Mouse (Mus musculus) frontal cortex, postnatal 14 days (tissue): ENCODE results near the gene Foxred2.
A peak's percentile ranks its signal among the peaks of the same experiment; 100 is the strongest.

ENCODE experiments used
- DNase-seq, 2 experiments: peaks; one replicate each; pipeline ENCODE4 v3.0.0; 2022; ENCODE audit warnings: low spot score in 2 of 2

Gene Foxred2

DNA sequence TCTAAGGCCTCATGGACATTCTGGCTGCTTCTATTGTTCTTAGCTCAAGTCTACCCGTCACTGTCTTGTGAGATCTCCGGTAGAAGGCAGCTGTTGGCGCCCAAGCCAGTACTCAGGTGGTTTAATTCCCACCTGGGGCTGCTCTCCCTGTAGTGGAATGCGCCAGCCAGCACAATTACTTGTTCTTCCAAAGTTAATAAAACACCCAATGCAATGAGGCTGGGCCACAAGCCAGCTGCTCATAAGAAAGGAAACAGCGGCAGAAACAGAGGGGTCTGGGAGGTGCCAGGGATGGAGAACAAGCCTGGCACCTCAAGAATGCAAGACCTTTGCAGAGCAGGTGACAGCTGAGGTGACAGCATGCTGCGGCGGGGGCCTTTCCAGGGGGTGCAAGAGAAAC, 7.5 kb downstream of the Foxred2 start:
- DNase-seq: no peak

DNA sequence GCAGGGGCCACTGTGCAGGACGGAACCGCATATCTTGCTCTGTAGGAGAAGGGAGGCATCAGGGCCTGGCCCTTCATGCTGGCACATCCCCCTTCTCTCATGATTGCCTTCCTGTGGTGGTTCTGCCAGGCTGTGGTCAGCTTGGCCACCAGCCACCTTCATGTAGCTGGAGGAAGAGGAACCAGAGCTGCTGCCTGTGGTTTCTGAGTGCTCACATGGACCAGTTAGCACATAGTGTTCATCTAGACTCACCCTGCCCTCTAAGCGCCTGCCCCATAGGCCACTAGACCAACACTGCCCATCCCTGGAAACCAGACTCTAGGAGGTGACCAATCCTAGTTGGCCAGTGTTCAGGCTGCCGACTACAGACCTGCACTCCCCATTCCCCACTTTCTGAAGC, 10.8 kb downstream of the Foxred2 start:
- no peak for DNase-seq

DNA sequence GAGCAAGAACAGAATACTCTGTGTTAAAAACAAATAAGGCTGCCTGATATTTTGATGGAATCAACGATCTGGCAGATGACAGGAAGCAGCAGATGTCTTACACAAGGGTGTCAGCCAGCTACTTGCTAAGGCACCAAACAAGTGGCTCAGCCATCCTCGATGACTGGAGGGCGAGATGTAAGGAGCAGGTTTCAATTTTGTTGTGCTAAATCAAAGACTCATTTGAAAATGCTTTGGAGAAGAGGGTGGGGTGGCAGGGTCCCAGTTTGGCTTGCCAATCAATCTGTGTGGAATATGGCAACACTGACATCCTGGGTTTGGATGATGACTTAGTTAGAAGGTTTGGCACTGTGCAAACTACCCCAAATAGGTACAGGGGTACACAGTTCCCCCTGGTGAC, 15.0 kb downstream of the Foxred2 start:
- no peak for DNase-seq

DNA sequence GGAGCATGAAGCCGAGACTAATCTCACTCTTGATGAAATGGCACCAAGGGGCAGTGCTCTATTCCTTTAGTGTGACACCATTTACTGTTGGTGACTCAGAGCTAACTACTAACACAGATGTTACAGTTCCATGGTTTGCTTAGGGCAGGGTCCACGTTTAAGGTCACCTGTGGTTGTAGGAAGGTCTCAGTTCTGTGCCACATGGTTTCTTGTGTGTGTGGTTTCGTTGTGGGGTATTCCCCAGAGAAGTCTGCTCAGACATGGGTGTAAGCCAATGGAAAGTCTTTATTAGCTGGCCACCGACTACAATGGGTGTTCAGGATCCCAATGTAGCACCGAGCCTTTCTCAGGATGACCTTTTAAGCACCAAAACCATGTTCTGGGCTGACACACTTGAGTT, 18.0 kb downstream of the Foxred2 start:
- no peak for DNase-seq

DNA sequence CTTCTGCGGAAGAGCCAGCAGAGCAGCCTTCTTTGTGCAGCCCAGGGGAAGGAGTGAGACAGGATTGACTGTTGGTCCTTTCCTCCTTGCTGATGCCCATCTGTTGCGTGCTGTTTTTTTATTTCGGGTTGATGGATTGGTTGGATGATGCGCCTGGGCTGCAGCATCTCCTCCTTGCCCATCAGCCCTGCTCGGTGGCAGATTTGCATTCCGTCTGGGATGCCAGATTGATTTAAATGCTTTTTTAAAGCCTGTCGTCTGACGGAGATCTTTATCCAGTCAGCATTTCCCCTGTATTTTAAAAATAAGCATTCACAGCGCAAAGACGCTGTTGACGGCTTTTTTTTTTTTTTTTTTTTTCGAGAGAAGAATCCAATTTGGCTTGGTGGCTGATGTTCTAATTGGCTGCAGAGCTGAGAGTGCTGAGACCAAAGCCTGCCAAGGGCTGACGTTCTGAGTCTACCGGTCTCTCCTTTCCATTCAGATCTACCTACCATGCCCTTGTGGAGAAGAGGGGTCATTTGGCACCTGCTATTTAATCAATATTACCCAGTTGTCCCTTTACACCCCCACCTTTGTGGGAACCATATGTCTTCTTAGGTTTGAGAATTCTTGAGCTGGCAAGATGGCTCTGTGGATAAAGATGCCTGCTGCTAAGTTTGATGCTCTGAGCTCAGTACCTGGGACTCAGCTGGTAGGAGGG, 20.7 kb downstream of the Foxred2 start:
- peak; percentile 42 to 43 for DNase-seq

DNA sequence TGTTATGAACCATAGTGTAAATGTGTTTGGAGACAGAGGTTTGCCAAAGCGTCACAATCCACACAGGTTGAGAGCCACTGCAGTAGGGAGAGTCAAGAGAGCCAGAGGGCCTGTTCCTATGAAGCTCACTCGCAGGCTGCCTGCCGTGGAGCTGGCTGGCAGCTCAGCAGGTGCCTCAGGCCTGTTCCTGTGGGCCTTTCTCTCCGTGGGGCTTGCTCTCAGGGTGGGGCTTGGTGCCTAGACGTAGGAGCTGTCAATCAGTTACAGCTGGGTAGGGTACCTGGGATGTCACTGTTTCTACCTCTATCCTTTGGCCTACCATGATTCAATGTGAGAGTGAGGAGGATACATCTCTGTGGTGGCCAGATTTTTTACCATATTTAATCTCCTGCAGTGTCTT, 21.6 kb downstream of the Foxred2 start:
- DNase-seq: no peak

DNA sequence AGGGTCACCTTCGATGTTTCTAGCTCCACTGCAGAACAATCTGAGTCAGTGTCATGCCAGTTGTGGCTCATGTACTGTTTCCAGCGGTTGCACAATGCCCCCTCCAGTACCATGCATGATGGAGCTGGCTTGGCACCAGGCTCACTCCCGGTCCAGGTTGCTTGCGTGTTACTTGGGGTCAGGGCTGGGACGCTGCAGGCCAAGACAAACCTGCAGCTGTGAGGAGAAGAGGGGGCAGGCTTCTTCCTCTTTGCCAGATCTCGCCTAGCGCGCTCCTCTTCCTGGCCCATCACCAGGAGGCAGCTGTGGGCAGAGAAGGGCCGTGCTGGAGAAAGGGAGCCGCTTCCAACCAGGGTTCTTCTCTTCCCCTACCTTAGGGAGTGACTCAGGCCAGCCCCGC, 22.2 kb downstream of the Foxred2 start:
- no peak for DNase-seq

DNA sequence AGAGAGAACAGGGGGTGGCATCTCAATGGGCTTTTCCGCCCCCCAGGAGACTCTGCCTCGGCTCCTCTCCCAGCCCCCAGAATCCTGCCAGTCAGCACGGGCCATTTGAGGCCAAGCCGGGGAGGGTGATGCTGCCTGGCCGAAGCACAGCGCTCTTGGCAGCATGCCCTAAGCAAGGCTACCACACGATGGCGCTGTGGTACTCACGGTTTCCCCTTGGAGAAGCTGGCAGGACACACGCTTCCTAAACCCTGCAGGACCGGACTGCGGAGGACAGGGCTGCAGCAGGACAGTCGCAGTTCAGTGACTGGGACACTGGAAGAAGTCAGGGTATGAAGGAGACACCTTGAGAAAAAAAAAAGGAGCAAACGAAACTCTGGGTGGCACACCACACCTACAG, 22.8 kb downstream of the Foxred2 start:
- peak; percentile 95 to 99 for DNase-seq

DNA sequence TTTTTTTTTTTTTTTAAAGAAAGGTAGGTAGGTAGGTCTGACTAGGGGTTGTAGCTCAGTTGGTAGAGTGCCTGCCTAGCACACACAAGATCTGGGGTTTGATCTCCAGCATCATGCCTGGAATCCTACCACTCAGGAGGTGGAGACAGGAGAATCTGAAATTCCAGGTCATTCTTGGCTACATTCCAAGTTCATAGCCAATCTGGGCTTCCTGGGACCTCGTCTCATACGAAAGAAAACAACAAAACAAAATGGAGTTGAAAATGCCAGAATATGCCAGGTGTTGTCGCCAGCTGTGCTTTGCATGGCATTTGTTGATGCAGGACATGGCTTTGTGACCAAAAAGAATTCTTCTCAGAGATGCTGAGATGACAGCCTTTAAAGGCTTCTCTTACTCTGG, 23.3 kb downstream of the Foxred2 start:
- no peak for DNase-seq

DNA sequence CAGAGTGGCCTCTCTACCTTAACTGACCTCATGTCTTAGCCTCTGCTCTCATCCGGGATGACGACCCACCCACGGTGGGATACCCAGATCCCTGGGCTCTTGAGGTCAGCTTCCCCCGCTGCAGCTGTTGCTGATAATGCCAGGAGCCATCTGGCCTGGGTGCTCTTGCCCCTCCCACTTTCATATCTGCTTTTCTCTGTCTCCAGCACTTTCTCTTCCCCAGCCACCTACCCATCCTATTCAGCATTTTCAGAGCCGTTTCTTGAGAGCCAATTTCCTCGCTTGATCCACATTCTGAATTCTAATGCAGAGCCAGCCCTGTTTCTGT, 24.9 kb downstream of the Foxred2 start:
- no peak for DNase-seq

DNA sequence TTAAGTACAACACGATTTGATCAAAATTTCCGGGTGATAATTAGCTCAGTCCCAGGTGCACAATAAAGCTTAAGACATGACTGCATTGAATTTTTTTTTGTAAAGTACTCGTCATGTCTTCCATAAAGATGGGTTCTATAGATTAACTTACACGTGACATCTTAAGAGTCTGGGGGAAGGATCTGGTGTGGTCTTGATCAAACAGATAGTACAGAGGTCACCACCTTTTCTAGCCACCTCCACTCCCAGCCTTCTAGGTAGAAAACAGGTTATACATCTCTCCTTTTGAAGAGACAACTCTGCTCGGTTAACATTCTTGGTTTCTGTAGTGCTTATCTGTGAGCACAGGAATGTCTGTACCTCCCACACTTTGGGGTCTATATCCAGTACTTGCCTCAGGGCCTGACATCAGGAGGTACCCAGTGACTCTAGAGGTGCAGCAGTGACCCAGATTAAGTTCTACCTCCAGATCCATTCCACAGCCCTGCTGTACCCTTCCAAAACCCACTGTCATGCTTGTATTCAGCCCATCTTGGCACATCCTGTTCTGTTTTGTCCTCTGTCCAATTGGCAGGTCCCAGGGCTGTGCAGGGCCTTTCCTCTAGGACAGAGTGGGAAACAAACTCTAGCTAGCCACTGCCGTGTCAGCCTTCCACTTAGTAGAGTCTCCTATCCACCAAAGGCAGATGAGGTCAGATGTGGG, 25.4 kb downstream of the Foxred2 start:
- no peak for DNase-seq

DNA sequence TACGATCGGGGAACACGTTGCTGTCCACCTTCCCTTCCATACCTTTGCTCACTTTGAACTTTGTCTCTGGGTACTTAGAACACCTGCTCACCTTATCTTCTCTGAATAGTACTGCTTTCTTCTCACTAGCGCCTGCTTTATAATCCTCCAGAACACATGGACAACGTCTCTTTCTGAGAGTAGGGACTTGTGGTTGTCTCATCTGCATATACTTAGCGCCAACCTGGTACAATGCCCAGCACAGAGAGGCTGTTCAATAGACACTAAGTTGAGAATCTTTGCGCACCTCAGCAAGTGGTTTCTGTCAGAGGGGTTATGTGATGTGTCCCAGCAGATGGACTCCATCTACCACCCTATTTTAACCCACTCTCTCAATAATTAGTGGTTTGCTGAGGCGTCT, 26.7 kb downstream of the Foxred2 start:
- no peak for DNase-seq

DNA sequence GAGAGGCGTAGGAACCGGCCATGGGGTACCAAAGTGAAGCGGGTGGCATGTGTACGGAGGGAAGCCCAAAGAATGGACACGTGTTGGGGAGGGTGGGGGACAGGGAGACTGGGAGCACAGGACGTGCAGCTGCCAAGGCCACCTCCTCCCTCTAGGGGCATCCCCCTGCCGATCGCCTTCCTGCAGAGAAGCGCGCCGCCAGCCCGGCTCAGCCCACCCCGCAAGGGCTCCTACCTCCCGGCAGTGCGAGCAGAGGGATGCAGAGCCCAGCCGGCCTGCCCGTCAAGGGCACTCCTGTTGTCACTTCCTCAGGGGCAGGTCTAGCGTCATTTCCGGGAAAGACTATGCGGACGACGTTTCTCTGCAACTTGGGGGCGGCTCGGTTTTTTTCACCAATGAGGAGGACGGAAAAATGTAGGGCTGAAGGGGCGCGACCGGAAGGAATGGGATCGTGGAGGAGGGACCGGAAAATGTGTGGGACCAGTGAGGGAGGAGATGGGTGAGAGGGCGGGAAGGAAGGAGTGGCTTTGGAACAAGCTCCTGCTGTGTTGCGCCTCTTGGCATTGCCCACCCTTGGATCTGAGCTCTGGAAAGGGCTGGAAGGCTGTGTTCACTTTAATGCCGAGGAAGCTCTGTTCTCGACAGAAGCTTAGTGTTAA, 27.7 kb downstream of the Foxred2 start, which contains the start of gene Txn2:
Gene Txn2, minus strand, starts transcription at position 334 of the 659 bp plus-strand sequence.
- DNase-seq: peak; percentile 95 to 98

DNA sequence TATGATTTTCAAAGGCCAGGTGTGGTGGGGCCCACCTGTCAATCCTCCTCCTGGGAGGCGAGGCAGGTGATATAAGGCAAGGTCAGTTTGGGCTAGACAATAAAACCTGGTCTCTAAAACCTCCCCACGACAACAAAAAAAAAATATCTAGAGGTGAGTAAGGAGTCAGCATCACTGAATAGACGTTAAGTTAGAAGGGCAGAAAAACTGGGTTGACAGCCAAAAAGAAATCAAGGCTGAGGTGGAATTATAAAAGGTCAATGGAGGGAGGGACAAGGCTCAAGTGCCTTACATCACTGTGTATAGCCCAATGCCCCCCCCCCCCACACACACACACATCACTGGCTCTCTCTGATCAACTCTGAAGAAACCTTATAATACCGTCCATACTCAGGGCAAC, 28.4 kb downstream of the Foxred2 start:
- no peak for DNase-seq

DNA sequence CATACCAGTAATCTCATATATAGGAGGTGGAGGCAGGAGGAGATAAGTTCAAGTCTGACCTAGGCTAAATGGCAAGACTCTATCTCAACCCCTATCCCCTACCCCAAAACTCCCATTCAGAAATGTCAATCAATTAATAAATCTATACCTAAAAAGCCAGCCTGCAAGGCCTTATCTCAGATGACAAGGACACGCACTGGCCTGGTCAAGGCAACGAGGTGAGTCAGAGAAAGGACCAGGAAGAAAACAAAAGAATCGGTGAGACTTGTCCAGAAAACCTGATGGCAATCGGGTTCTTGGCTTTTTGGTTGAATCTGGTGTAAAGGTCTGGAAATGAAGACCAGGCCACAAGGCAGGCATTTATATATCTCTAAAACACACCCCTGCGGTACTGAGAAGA, 29.6 kb downstream of the Foxred2 start:
- no peak for DNase-seq

DNA sequence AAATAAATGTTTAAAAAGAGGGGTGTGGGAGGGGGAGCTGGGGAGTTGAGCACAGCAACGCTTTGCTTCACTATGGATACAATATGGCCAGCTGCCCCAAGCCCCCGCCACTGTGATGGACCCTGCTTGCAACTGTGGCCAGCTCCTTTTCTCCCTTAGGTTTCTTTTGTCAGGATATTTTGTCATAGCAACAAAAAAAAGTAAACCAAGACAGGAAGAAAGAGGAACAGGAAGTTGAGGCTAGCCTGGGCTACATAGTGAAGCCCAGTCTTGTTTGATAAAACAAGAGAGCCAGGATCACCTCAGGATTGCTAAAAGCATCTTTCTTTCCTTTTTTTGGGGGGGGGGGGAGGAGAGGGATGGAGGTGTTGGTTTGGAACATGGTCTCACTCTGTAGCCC, 31.3 kb downstream of the Foxred2 start:
- no peak for DNase-seq

DNA sequence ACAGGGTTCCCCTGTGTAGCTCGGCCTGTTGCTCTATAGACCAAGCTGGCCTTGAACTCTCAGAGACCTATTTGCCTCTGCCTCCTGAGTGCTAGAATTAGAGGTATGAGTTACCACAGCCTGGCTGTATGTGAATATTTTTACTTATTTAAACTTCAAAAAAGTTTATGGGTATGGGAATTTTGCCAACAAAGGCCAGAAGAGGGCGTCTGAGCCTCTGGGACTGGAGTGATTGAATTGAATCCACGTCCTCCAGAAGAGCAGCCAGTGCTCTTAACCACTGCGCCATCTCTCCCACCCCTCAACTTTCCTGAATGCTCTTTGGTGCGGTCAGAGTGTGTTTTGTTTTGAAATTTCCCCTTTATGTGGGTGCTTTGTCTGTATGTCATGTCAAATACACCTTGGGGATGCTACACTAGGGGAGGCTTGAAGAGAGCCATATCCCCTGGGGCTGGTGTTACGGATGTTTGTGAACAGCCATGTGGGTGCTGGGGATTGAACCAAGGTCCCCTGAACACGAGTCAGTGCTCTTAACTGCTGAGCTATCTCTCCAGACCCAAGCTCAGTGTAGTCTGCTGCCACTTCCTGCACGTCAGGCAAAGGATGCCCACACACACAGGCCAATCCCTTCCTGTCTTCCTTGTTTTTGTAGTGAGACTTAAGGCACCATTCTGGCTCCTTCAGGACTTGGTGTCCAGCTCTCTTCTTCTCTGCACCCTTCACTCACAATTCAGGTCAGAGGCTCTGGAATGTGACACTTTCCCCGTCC, 33.1 kb downstream of the Foxred2 start:
- DNase-seq: no peak

DNA sequence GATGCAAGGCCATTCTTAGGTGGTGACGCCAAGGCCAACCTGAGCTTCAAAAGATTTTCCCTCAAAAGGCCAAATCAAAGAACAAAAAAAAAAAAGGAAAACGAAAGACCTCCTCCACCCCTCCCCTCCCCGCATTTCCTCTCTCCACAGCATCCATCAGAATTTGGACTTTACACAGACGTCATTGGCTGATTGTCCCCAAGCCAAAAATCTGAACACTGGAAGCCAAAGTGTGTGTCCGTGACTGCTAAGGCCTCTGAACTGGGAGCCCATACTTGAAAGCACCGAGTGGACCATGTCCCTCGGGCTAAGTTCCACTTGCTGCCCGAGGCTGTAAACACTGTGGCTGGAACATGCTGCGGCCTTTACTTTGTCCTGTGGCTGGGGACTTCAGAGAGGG, 33.8 kb downstream of the Foxred2 start:
- no peak for DNase-seq

DNA sequence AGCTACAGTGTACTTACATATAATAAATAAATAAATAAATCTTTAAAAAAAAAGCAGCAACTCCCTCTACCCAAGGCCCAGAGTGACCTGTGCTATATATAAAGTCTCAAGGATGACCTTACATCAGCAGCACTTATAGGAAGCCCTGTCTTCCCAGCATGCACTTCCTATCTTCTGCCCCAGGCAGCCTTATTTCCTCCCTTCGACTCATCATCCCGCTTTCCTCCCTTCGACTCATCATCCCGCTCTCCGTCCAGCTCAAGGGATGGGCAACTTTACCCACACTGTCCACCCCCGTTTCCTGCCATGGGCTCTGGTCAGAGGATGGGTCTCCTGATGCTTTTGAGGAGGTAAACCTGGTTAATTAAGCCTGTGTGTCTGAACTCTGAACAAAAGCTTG, 34.9 kb downstream of the Foxred2 start:
- no peak for DNase-seq

DNA sequence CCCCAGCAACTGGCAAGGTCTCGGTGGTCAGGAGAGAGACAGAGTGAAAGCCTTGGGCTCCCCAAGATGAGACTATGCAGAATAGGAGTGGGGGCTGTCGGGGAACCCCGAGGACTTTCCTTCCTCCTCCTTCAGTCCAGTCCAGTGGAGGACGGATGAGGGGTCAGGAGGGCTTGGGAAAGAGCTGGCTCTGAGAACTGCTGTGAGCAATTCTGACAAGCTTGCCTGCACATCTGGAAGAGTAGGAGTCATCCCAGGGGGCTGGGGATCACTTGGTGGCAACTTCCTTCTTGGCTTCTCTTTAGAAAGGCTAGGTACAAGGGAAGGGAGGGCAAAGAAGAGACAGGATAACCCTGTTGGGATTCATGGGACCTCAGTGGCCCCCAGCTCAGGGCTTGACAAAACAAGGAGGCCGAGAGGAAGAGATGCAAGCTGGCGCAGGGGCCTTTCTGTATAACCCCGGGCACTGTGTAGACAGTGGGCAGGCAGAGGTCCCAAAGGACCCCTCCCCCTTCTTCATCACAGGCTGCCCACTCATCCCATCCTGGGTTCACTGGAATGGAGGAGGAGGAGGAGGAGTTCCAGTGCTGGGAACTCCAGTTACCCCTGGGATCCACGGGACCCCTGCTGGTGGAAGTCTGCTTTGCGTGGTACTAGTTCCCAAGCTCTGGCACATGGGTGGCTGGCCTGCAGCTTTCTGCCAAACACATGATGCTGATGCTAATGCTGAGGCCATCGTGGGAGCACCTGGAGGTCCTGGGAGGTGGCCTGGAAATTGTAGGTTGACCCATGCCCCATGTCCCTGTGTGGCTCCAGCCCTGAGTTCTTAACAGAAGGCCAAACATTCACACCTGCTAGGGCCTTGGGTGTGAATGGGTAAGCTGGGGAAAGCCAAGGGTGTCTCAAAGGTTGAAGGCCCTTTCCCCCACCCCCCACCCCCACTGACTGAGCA, 35.7 kb downstream of the Foxred2 start:
- no peak for DNase-seq

DNA sequence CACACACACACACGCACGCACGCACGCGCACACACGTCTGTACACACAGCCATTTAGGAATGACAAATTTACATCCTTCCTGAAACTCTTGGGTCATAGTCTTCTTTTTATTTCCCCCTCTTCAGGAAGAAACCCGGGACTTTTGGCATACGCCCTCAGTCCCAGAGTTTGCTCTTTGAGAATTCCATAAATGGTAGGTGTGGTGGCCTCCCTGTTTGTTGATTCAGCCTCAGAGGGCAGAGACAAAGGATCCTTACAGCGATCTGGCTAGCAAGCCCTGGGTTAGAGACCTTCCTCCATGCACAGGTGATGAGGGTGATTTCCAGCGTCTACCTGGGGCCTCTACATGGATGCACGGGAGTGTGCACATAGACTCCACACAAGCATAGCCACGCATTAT, 37.1 kb downstream of the Foxred2 start:
- no peak for DNase-seq
